8 mouse cellular contexts compared by ENCODE assay signal in genomic region chr12:113073420-113074328, GRCm38 (mm10). TPM values are rescaled to one million over a fixed set of nuclear protein-coding genes. Genes with fewer than 3 reads are reported as not detected.
DNase-seq lines count a peak whose midpoint lies in the region; ATAC-seq and TF ChIP-seq lines count a peak whose summit lies in the region.

No protein-coding gene starts in this region.

- peaks cover 33% of the 10 kb centered on the region for H3K36me3 ChIP-seq in megakaryocyte, embryonic 14.5 days (replicated peaks; ENCODE audit: low read length)
- peaks cover 34% of the 10 kb centered on the region for H3K36me3 ChIP-seq in embryonic facial prominence, embryonic 13.5 days
- no peaks in the 10 kb centered on the region; the same call in none of the 2 replicates for H3K36me3 ChIP-seq in lung, postnatal 0 days (ENCODE audit: insufficient read depth, low read length)

- TF ChIP-seq EP300 in lung, postnatal 0 days (IDR thresholded peaks at IDR 0.05) = no peak

- no peaks in the 10 kb centered on the region for H3K9me3 ChIP-seq in megakaryocyte, embryonic 14.5 days
- no peaks in the 10 kb centered on the region for H3K9me3 ChIP-seq in embryonic facial prominence, embryonic 13.5 days
- no peaks in the 10 kb centered on the region for H3K9me3 ChIP-seq in lung, postnatal 0 days (ENCODE audit: low read length)

- H3K4me1 ChIP-seq in megakaryocyte, embryonic 14.5 days = peaks cover 25% of the 10 kb centered on the region
- peaks cover 19% of the 10 kb centered on the region for H3K4me1 ChIP-seq in embryonic facial prominence, embryonic 13.5 days
- peaks cover 6% of the 10 kb centered on the region; the same call in 1 of the 2 replicates for H3K4me1 ChIP-seq in lung, postnatal 0 days (ENCODE audit: insufficient read depth, low read depth, low read length)

- H3K9ac ChIP-seq in embryonic facial prominence, embryonic 13.5 days = peak overlapping the region; percentile 75
- peak overlapping the region; percentile 43; the same call in 1 of the 2 replicates for H3K9ac ChIP-seq in lung, postnatal 0 days (replicated peaks; ENCODE audit: low read depth)

- TF ChIP-seq CTCF in lung, postnatal 0 days (IDR thresholded peaks at IDR 0.05) = peak; percentile 33

- WGBS in embryonic facial prominence, embryonic 13.5 days = 12% methylated on average over 15 of the region's 15 CpGs
- WGBS in lung, postnatal 0 days = 9% methylated on average over 15 of the region's 15 CpGs

- peak; percentile 60 for DNase-seq in adrenal gland, adult 8-10 months
- peak; percentile 9 for DNase-seq in lung, postnatal 0 days (ENCODE audit: low spot score)
- peak; percentile 64 for DNase-seq in right cerebral cortex, postnatal 4 days
- no peak for DNase-seq in left cerebral cortex, adult 11 months (ENCODE audit: low spot score)

- H3K4me2 ChIP-seq in embryonic facial prominence, embryonic 13.5 days = peak overlapping the region; percentile 95
- peak overlapping the region; percentile 94 for H3K4me2 ChIP-seq in lung, postnatal 0 days (replicated peaks; ENCODE audit: low read depth, low read length)

- H3K4me3 ChIP-seq in megakaryocyte, embryonic 14.5 days (replicated peaks) = peak overlapping the region; percentile 91
- peak overlapping the region; percentile 51 for H3K4me3 ChIP-seq in embryonic facial prominence, embryonic 13.5 days
- H3K4me3 ChIP-seq in lung, postnatal 0 days (ENCODE audit: low read depth, low read length) = peak overlapping the region; percentile 51

- H3K27ac ChIP-seq in embryonic facial prominence, embryonic 13.5 days = peak overlapping the region; percentile 87
- H3K27ac ChIP-seq in lung, postnatal 0 days (ENCODE audit: low read length) = 0 out of 2 replicates have a peak overlapping the region, but pooled peaks have one; percentile 1

- no peak for ATAC-seq in megakaryocyte, adult 5-6 weeks (ENCODE audit: poor library complexity, severe bottlenecking)
- peak; percentile 40 for ATAC-seq in embryonic facial prominence, embryonic 13.5 days (ENCODE audit: insufficient number of reproducible peaks, insufficient read depth, low FRiP score, low TSS enrichment, low read depth)
- ATAC-seq in inflammation-experienced regulatory T-cells, adult 6 months = peak; percentile 7
- peak; percentile 22 for ATAC-seq in lung, postnatal 0 days

- H3K27me3 ChIP-seq in megakaryocyte, embryonic 14.5 days (replicated peaks) = peaks cover 17% of the 10 kb centered on the region
- no peaks in the 10 kb centered on the region for H3K27me3 ChIP-seq in embryonic facial prominence, embryonic 13.5 days
- no peaks in the 10 kb centered on the region for H3K27me3 ChIP-seq in lung, postnatal 0 days (replicated peaks; ENCODE audit: insufficient read depth, low read length)

RNA-seq across cellular contexts. Expression of gene Tex22, which starts 0.6 kb away (rescaled TPM):
- not detected in 2 replicates for polyA plus RNA-seq in megakaryocyte, embryonic 14.5 days (2012; ENCODE audit: insufficient read depth, low replicate concordance)
- 0.25 TPM in 1 of 2 replicates, not detected in the other for total RNA-seq in megakaryocyte, adult 5-6 weeks (2015)
- 0.88 TPM in 1 of 2 replicates, not detected in the other for total RNA-seq in megakaryocyte, adult 5-6 weeks (2017)
- total RNA-seq in adrenal gland, adult 8-10 months (2022) = under 1 TPM in 3 of 4 experiments, not detected in 1; 0.38 to 0.65 (median 0.62) TPM
- not detected in 2 replicates for polyA plus RNA-seq in embryonic facial prominence, embryonic 13.5 days (2015; fragmentation: Nextera tagmentation; extraction: Ambion mirVana)
- polyA plus RNA-seq in inflammation-experienced regulatory T-cells, adult 6 months (2017; shearing (Covaris generic)) = under 1 TPM in 1 of 3 experiments, not detected in 2; 0.30 TPM
- polyA plus RNA-seq in lung, postnatal 0 days (2015; fragmentation: Nextera tagmentation; extraction: Ambion mirVana) = not detected in 2 replicates

RNA-seq across cellular contexts. Expression of gene Mta1, which starts 24.4 kb away (rescaled TPM):
- 120 and 145 TPM in 2 replicates for polyA plus RNA-seq in megakaryocyte, embryonic 14.5 days (2012; ENCODE audit: insufficient read depth, low replicate concordance)
- 32.0 and 35.5 TPM in 2 replicates for total RNA-seq in megakaryocyte, adult 5-6 weeks (2015)
- 14.5 and 21.4 TPM in 2 replicates for total RNA-seq in megakaryocyte, adult 5-6 weeks (2017)
- 10 to 100 TPM; 81.8 to 92.8 (median 86.8) TPM for total RNA-seq in adrenal gland, adult 8-10 months (2022)
- polyA plus RNA-seq in embryonic facial prominence, embryonic 13.5 days (2015; fragmentation: Nextera tagmentation; extraction: Ambion mirVana) = 18.5 and 18.6 TPM in 2 replicates
- 10 to 100 TPM; 12.1 to 15.0 (median 13.8) TPM for polyA plus RNA-seq in inflammation-experienced regulatory T-cells, adult 6 months (2017; shearing (Covaris generic))
- polyA plus RNA-seq in lung, postnatal 0 days (2015; fragmentation: Nextera tagmentation; extraction: Ambion mirVana) = 10.5 and 12.2 TPM in 2 replicates

RNA-seq across cellular contexts. Expression of gene Pacs2, which starts 59.4 kb away (rescaled TPM):
- polyA plus RNA-seq in megakaryocyte, embryonic 14.5 days (2012; ENCODE audit: insufficient read depth, low replicate concordance) = 7.0 and 8.7 TPM in 2 replicates
- 55.1 TPM in 2 replicates for total RNA-seq in megakaryocyte, adult 5-6 weeks (2015)
- 36.5 and 37.5 TPM in 2 replicates for total RNA-seq in megakaryocyte, adult 5-6 weeks (2017)
- total RNA-seq in adrenal gland, adult 8-10 months (2022) = 10 to 100 TPM; 42.2 to 60.4 (median 53.7) TPM
- polyA plus RNA-seq in embryonic facial prominence, embryonic 13.5 days (2015; fragmentation: Nextera tagmentation; extraction: Ambion mirVana) = 13.3 and 14.2 TPM in 2 replicates
- polyA plus RNA-seq in inflammation-experienced regulatory T-cells, adult 6 months (2017; shearing (Covaris generic)) = 1 to 10 TPM; 5.0 to 8.6 (median 6.8) TPM
- 6.8 and 9.5 TPM in 2 replicates for polyA plus RNA-seq in lung, postnatal 0 days (2015; fragmentation: Nextera tagmentation; extraction: Ambion mirVana)
